Mouse (Mus musculus) olfactory bulb, adult 2 months (tissue): ENCODE measurements around the gene Dhrs3. TPM values are rescaled to one million over a fixed set of nuclear protein-coding genes. Genes with fewer than 3 reads are reported as not detected.

ENCODE experiments used
- H3K27ac ChIP-seq: fragments of 200-500 bp; 2 replicates; pipeline ENCODE4 v1.5.1; 2012; ENCODE audit warnings: low read depth, low read length; ENCODE audit not compliant: insufficient read depth
- H3K4me1 ChIP-seq: fragments of 200-500 bp; 2 replicates; pipeline ENCODE4 v1.6.1; 2012; ENCODE audit warnings: low read length; ENCODE audit not compliant: control insufficient read depth, insufficient read depth
- H3K4me3 ChIP-seq: fragments of 200-500 bp; 2 replicates; pipeline ENCODE4 v1.5.1; 2012; ENCODE audit warnings: mild to moderate bottlenecking, low read depth, low read length, moderate library complexity; ENCODE audit not compliant: insufficient read depth
- CTCF ChIP-seq: fragments of 200-500 bp; IDR thresholded peaks from 2 replicates; pipeline ENCODE4 v1.5.1; 2012; ENCODE audit warnings: low read depth, mild to moderate bottlenecking, low read length, moderate library complexity; ENCODE audit not compliant: insufficient read depth
- POLR2A ChIP-seq: fragments of 200-500 bp; IDR thresholded peaks from 2 replicates; pipeline ENCODE4 v1.6.1; 2012; ENCODE audit warnings: mild to moderate bottlenecking, low read depth, low read length, moderate library complexity; ENCODE audit not compliant: insufficient read depth
- WGBS: fragments of 180-500 bp; shearing (Covaris S2); methylation state at CpG from one replicate; pipeline ENCODE4 v1.1.7; 2018; 5-methylcytosine and 5-hydroxymethylcytosine counted together
- polyA plus RNA-seq: library from polyadenylated mRNA; stranded (reverse); fragments of >200 nt; gene quantifications from 2 replicates; pipeline ENCODE4 v1.2.4, GENCODE M21; 2012; ENCODE audit warnings: low replicate concordance; ENCODE audit not compliant: missing spikeins, insufficient read depth, insufficient read length

Gene Dhrs3
- polyA plus RNA-seq, 1 experiment, result not detected

- 85% methylated on average over 5 of the region's 5 CpGs for WGBS
- Histone ChIP-seq H3K27ac (no peak overlapping the region), H3K4me1 (peaks cover 6% of the 10 kb centered on the region), H3K4me3 (no peak overlapping the region)
- no peak for TF ChIP-seq POLR2A
- no peak for TF ChIP-seq CTCF
Observed at GRCm38 (mm10) chr4:144928693-144929436, 36.2 kb downstream of the Dhrs3 start.

GRCm38 (mm10) chr4:144929811-144930221, 37.2 kb downstream of the Dhrs3 start:
- WGBS, result 55% methylated on average over 1 of the region's 1 CpGs

GRCm38 (mm10) chr4:144930366-144930765, 37.7 kb downstream of the Dhrs3 start:
- H3K4me1 ChIP-seq, result peaks cover 10% of the 10 kb centered on the region
- 34% methylated on average over 10 of the region's 10 CpGs for WGBS
- TF ChIP-seq CTCF (no peak), POLR2A (no peak)
- no peak overlapping the region for H3K27ac ChIP-seq
- H3K4me3 ChIP-seq, result no peak overlapping the region

More at GRCm38 (mm10) chr4:144929811-144930221, 37.2 kb downstream of the Dhrs3 start:
- Histone ChIP-seq H3K4me1 (peaks cover 10% of the 10 kb centered on the region), H3K4me3 (no peak overlapping the region), H3K27ac (no peak overlapping the region)
- TF ChIP-seq CTCF (no peak), POLR2A (no peak)

- H3K4me1 ChIP-seq, result peaks cover 10% of the 10 kb centered on the region
- H3K27ac ChIP-seq, result no peak overlapping the region
- WGBS, result 95% methylated on average over 7 of the region's 7 CpGs
- no peak overlapping the region for H3K4me3 ChIP-seq
- TF ChIP-seq CTCF (no peak), POLR2A (no peak)
Observed at GRCm38 (mm10) chr4:144931167-144931566, 38.5 kb downstream of the Dhrs3 start.

GRCm38 (mm10) chr4:144934501-144934900, 41.9 kb downstream of the Dhrs3 start:
- H3K4me1 ChIP-seq, result peaks cover 10% of the 10 kb centered on the region
- H3K27ac ChIP-seq, result no peak overlapping the region
- TF ChIP-seq CTCF, result no peak
- TF ChIP-seq POLR2A, result no peak
- WGBS, result 19% methylated on average over 1 of the region's 1 CpGs
- no peak overlapping the region for H3K4me3 ChIP-seq

- H3K4me1 ChIP-seq, result peaks cover 4% of the 10 kb centered on the region; the same call in 1 of the 2 replicates
- H3K27ac ChIP-seq, result no peak overlapping the region
- H3K4me3 ChIP-seq, result no peak overlapping the region
- WGBS, result 56% methylated on average over 3 of the region's 3 CpGs
- no peak for TF ChIP-seq POLR2A
- TF ChIP-seq CTCF, result no peak
Observed at GRCm38 (mm10) chr4:144936563-144937154, 44.0 kb downstream of the Dhrs3 start.

- TF ChIP-seq CTCF, result no peak
- TF ChIP-seq POLR2A, result no peak
- WGBS, result 92% methylated on average over 4 of the region's 4 CpGs
- H3K4me3 ChIP-seq, result no peak overlapping the region
- no peaks in the 10 kb centered on the region for H3K4me1 ChIP-seq
- no peak overlapping the region for H3K27ac ChIP-seq
Observed at GRCm38 (mm10) chr4:144939847-144940411, 47.3 kb downstream of the Dhrs3 start.

GRCm38 (mm10) chr4:144940796-144941462, 48.3 kb downstream of the Dhrs3 start:
- H3K4me1 ChIP-seq, result no peaks in the 10 kb centered on the region
- H3K4me3 ChIP-seq, result no peak overlapping the region
- WGBS, result 91% methylated on average over 13 of the region's 13 CpGs
- TF ChIP-seq POLR2A (no peak), CTCF (no peak)
- no peak overlapping the region for H3K27ac ChIP-seq
